Mouse (Mus musculus) small intestine, adult 2 months (tissue): Measurements from ENCODE around the gene Ktn1.

Experiments used
- CTCF ChIP-seq: fragments of 200-500 bp; IDR thresholded peaks from 2 replicates; pipeline ENCODE4 v1.5.1; 2012; ENCODE audit warnings: low read depth, mild to moderate bottlenecking, control low read depth, inconsistent platforms, low read length, moderate library complexity, mixed read lengths; ENCODE audit not compliant: insufficient replicate concordance, insufficient read length; ENCODE audit errors: extremely low read depth
- POLR2A ChIP-seq: fragments of 200-500 bp; IDR thresholded peaks from 2 replicates; pipeline ENCODE4 v1.6.1; 2012; ENCODE audit warnings: low read depth, mild to moderate bottlenecking, control low read depth, inconsistent platforms, low read length, moderate library complexity

DNA sequence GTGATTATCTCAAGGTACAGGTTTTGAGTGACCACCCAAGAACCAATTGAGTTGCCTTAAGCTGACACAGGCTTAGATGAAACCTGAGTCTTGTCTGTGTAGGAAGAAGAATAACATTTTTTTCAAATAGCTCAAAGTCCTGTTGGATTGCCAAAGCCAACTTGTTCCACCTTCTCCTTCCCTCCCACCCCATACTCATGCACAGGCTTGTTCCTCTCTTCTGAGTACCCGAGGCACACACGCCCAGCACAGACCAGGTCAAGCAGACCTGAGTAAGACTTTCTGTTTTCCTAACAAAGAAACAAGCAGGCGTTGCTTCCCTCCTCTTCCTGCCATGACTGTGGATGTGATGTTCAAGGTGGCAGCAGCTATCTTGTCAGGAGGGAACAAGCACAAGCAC, 23.4 kb upstream of the Ktn1 start:
- no peak for TF ChIP-seq CTCF
- no peak for TF ChIP-seq POLR2A
